Mouse (Mus musculus): ENCODE measurements around the gene Scyl2.

The Scyl2 gene

DNA sequence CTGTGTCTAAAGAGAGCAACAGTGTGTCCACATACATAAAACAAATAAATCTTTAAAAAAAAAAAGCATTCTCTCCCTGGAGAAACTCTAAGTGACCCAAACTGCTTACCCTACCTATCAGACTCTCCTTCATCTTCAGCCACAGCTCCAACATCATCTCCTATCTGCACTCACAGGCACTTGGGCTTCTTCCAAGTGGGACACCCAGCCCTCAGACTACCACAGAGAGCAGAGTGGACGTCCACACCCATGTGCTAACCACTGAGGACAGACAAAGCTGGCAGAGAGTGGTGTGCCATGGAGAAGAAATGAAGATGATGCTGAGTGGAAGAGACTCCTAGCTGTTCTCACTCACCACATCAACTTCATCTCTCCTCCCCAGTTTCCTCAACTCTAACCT, 90.6 kb downstream of the Scyl2 start:
- DNase-seq (ENCODE audit: low spot score), result no peak

DNA sequence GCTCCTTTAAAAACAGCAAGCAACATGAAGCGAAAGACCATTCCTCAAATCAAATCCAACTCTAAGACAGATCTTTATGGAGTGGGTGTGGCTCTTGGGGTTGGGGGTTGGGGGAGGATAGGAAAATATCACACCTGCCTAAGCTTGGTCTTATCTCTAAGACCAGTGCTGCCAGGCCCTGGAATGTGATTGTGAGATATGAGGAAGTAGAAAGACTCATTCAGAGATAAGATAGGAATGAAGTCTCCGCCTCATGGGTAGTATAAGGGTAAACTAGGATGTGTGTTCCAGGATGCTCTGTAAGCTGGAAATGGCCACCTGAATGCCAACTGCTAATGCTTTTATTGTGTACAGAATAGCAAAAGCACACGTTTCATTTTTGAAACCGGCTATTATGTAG, 91.8 kb downstream of the Scyl2 start:
- no peak for DNase-seq (ENCODE audit: low spot score)

GRCm38 (mm10) chr10:89592797-89593196, 93.3 kb downstream of the Scyl2 start:
- DNase-seq (ENCODE audit: low spot score), result no peak

DNA sequence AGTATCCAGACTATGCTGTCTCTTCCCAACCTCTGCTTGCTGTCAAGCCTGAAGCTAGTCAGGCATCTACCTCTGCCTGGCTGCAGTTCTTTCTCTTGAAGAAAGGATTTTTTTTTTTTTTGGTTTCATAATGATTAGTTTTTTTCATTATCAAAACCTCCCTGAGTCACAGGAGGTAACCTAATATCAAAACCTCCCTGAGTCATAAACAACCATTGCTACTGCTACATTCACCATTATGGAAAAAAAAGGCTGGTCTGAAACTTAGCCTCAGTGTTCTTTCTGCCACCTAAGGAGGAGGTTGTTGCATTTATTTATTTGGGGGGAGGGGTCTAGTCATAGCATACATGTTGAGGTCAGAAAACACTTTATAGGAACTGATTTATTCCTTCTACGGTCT, 96.2 kb downstream of the Scyl2 start:
- no peak for DNase-seq (ENCODE audit: low spot score)
